Mouse (Mus musculus) embryonic fibroblast, embryonic 13.5 days (primary cell): ENCODE results near the gene Col25a1.

Experiments used
- CTCF ChIP-seq: IDR thresholded peaks from 2 replicates; pipeline ENCODE4 v1.5.1; 2011; ENCODE audit warnings: mild to moderate bottlenecking, control low read depth, low read length, moderate library complexity, borderline replicate concordance; ENCODE audit not compliant: insufficient read depth
- POLR2A ChIP-seq: IDR thresholded peaks from 2 replicates; pipeline ENCODE4 v1.6.1; 2011; ENCODE audit warnings: low read depth, mild to moderate bottlenecking, control low read depth, low read length, moderate library complexity

DNA sequence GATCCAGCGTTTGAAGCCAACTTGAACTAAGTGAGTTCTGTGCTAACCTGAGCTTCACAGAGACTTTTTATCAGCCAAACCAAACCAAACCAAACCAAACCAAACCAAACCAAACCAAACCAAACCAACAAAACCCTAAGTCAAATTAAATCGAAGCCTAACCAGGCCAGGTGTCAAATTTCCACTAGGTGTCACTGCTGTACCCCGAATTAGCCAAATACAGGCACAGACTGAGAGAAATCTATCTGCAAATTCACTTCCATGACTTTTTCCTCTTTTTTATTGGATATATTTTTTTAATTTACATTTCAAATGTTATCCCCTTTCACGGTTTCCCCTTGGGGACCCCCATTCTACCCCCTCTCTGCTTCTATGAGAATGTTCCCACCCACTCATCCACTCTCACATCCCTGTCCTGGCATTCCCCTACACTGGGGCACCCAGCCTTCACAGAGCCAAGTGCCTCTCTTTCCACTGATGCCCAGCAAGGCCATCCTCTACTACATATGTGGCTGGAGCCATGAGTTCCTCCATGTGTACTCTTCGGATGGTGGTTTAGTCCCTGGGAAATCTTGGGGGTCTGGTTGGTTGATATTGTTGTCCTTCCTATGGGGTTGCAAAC is 36.0 kb upstream of the Col25a1 start:
- TF ChIP-seq CTCF (no peak), POLR2A (no peak)
